Mouse (Mus musculus) embryonic fibroblast, embryonic 13.5 days (primary cell): ENCODE measurements around the gene Epo. TPM values are rescaled to one million over a fixed set of nuclear protein-coding genes. Genes with fewer than 3 reads are reported as not detected.

Source experiments
- H3K27ac ChIP-seq: 2 replicates; pipeline ENCODE4 v1.5.1; 2012; ENCODE audit warnings: low read length, control low read depth, inconsistent platforms; ENCODE audit not compliant: insufficient read depth
- H3K4me1 ChIP-seq: 2 replicates; pipeline ENCODE4 v1.6.1; 2011; ENCODE audit warnings: low read length; ENCODE audit not compliant: control insufficient read depth, insufficient read depth
- H3K4me3 ChIP-seq: 2 replicates; pipeline ENCODE4 v1.5.1; 2011; ENCODE audit warnings: mild to moderate bottlenecking, control low read depth, low read length; ENCODE audit not compliant: insufficient read depth
- CTCF ChIP-seq: IDR thresholded peaks from 2 replicates; pipeline ENCODE4 v1.5.1; 2011; ENCODE audit warnings: mild to moderate bottlenecking, control low read depth, low read length, moderate library complexity, borderline replicate concordance; ENCODE audit not compliant: insufficient read depth
- POLR2A ChIP-seq: IDR thresholded peaks from 2 replicates; pipeline ENCODE4 v1.6.1; 2011; ENCODE audit warnings: low read depth, mild to moderate bottlenecking, control low read depth, low read length, moderate library complexity
- polyA plus RNA-seq: library from polyadenylated mRNA; stranded (reverse); fragments of >200 nt; gene quantifications from 2 replicates; pipeline ENCODE4 v1.2.4, GENCODE M21; 2011; ENCODE audit warnings: low read depth; ENCODE audit not compliant: missing spikeins, insufficient read length

Gene Epo
- polyA plus RNA-seq, 1 experiment, result not detected

DNA sequence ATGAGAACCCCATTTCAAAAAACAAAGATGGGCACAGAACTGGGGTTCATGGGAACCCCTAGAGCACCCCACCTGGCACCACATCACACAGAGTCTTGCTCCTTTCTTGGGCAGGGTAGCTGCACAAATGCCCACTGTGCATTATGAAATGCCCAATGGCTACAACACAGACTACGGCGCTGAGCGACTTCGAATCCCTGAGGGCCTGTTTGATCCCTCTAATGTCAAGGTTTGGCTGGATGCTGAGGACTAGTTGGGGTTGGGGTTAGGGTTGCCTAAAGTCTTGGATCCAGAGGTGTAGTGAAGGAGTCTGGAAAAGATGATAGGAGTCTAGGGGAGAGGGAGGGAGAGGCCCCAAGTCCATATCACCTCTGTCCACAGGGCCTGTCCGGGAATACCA lies 33.4 kb upstream of the Epo start:
- Histone ChIP-seq H3K4me1 (no peaks in the 10 kb centered on the region), H3K27ac (no peak overlapping the region), H3K4me3 (no peak overlapping the region)
- TF ChIP-seq POLR2A (no peak), CTCF (no peak)

DNA sequence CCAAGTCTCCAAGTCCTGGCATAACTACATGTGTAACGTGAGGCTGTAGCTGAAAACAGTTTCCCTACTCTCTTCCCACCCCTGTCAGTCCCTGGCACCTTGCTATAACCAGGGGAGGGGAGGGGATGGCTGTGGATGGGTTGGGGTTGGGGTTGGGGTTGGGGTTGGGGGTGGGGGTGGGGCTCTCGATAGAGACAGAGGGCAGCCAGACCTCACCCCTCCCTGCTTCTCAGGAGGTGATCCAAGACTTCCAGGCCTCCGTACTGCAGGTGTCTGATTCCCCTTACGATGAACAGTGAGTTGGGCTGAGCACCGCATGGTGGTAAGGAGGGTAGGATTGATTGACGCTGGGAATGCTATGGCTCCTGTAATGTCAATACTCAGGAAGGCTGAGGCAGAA lies 32.7 kb upstream of the Epo start:
- TF ChIP-seq POLR2A (no peak), CTCF (no peak)
- Histone ChIP-seq H3K4me1 (no peaks in the 10 kb centered on the region), H3K4me3 (no peak overlapping the region), H3K27ac (no peak overlapping the region)

DNA sequence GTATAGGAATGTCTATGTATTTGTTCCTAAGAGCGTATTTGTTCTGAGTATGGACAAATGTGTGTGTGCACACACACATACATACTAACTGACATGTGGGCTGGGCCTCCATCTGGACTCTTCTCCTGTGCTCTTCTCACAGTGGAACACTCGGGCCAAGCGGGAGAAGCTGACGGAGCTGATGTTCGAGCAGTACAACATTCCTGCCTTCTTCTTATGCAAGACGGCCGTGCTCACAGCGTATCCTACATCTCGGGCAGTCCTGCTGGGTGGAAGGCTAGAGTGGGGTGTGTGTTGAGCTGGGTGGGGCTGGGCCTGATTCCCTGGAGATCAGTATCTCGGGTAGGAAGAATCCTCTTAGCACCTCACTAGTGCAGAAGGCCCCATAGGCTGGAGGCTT lies 29.9 kb upstream of the Epo start:
- H3K4me3 ChIP-seq, result no peak overlapping the region
- no peak for TF ChIP-seq CTCF
- no peak for TF ChIP-seq POLR2A
- H3K4me1 ChIP-seq, result no peaks in the 10 kb centered on the region
- no peak overlapping the region for H3K27ac ChIP-seq

DNA sequence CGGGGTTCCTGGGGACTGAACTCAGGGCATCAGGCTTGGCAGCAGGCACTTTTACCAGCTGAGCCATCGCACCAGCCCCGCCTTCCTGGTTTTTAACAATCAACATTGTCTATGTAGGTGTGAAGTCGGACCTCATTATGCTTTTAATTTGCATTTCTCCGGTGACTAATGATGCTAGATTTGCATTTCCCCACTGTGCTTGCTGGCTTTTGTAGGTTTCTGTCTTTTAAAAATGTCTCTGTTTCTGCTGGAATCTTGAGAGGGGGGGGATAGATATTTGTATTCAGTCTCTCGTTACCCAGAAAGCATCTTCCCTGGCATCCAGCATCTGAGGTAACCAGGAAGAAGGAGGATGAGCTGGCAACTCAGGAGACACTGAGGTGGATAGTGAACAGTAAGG lies 28.5 kb upstream of the Epo start:
- no peak overlapping the region for H3K27ac ChIP-seq
- no peak for TF ChIP-seq POLR2A
- TF ChIP-seq CTCF, result no peak
- no peak overlapping the region for H3K4me3 ChIP-seq
- no peaks in the 10 kb centered on the region for H3K4me1 ChIP-seq

DNA sequence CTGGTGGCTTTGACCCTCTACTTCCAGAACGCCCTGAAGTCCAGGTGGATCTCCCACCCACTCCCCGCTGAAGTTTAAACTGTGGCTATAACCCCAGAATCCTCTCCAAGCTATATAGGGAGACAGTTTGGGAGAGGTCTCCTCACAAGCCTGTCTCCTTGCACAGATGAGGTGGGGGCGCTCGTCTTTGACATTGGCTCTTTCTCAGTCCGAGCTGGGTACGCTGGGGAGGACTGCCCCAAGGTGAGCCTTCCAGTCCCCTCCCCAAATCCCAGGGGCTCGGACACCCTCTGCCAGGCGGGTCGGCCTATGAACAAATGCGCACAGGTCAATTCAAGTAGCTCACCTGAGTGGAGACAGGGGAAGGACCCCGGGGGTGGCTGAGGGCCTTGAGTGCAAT lies 20.9 kb upstream of the Epo start:
- no peak for TF ChIP-seq POLR2A
- no peak for TF ChIP-seq CTCF
- no peaks in the 10 kb centered on the region; the same call in 1 of the 2 replicates for H3K4me1 ChIP-seq
- H3K27ac ChIP-seq, result no peak overlapping the region
- no peak overlapping the region for H3K4me3 ChIP-seq

DNA sequence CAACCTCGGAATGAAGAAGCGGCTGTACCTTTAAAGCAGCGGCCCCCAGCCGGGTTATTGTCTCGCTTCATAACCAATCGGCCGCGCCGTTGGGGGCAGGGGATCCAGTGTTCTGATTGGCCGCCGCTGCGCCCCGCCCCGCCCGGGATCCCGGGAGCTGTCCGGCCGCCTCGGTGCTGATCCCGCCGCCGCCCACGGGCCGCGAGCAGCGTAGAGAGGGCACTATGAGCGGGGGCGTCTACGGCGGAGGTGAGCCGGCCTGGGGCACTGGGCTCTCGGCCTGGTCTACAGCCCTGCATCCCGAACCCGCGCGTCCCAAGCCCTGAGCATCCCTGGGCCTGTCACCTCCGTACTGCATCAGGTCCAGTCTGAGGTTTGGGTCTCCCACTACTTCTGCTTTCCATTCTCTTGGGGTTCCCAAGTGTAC lies 20.4 kb upstream of the Epo start, which contains the start of gene Actl6b:
Gene Actl6b (plus strand): TSS at position 107 of the 427 bp plus-strand sequence.
- no peaks in the 10 kb centered on the region; the same call in 1 of the 2 replicates for H3K4me1 ChIP-seq
- no peak within 1 kb of the TSS for H3K4me3 ChIP-seq
- no peak for TF ChIP-seq CTCF
- no peak for TF ChIP-seq POLR2A

DNA sequence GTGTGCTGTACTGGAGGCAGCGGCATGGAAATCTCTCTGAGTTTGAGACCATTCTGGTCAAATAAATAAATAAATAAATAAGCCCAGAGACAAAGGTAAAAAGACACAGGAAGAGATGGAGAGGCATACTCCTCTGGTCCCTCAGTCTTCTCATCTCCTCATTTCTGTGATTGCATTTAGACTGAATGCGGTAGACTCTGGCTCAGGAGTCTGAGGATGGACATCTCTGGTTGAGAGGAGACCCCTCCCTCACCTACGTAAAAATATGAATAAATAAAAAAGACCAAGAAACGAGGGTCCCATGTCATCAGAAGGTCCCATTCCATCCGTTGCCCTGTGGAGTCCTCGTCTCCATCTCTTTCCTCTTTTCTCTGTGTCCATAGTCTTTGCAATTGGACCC lies 20.0 kb upstream of the Epo start:
- no peak overlapping the region for H3K27ac ChIP-seq
- no peak overlapping the region for H3K4me3 ChIP-seq
- no peaks in the 10 kb centered on the region; the same call in 1 of the 2 replicates for H3K4me1 ChIP-seq
- TF ChIP-seq CTCF, result no peak
- no peak for TF ChIP-seq POLR2A

More for the DNA sequence above, 20.4 kb upstream of the Epo start, which contains the start of gene Actl6b:
- no peak within 1 kb of the TSS for H3K27ac ChIP-seq

DNA sequence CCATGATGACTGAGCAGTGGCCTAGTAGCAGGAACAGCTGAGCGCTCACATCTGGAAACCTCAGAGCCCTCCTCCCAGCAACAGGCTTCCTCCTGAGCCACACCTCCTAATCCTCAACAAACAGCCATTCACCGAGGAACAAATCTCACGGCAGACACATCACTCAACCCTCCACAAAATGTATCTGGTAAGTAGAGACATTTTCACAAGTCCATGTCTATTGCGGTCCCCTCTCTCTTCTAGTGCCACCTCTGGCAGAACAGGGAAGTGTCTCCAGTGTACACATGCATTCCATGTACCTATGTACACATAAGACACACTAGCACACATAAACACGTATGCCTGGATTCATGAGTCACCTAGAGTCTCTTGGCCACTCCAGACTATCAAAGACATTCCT lies 18.1 kb upstream of the Epo start:
- TF ChIP-seq CTCF (no peak), POLR2A (no peak)
- Histone ChIP-seq H3K27ac (no peak overlapping the region), H3K4me1 (no peaks in the 10 kb centered on the region; the same call in 1 of the 2 replicates), H3K4me3 (no peak overlapping the region)

DNA sequence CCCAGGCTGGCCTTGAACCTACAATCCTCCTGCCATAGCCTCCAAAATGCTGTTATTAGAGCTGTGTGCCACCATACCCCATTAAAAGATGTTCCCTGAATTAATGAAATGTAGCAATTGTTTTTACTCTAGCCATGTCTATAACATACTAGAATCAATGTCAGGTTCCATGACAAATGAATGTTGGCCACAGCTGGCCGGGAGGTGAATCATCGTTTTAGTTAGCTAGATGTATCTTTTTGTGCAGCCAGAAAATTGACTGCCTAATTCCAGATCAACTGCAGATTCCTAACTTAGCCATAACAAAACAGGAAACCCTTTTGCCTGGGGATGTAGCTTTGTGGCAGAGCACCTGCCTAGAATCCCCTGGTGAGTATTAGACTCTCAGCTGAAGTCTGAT lies 16.8 kb upstream of the Epo start:
- TF ChIP-seq CTCF (no peak), POLR2A (no peak)

DNA sequence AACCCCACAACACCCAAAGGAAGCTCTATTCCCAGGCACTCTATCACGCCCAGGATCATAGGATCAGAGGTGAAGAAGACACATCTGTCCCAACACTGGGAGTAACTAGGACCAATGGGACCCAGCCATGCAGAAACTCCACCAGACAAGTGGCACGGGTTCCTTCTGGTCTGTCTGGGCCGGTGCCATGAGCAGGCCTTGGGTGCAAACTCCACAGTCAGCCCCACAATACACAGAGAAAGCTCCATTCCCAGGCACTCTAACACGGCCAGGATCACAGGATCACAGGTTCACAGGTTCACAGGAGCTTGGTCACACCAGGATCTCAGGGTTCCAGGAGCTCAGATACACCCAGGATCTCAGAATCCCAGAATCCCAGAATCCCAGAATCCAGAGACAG lies 12.6 kb upstream of the Epo start:
- H3K4me1 ChIP-seq, result no peaks in the 10 kb centered on the region; the same call in 1 of the 2 replicates
- no peak overlapping the region for H3K4me3 ChIP-seq
- no peak overlapping the region for H3K27ac ChIP-seq
- TF ChIP-seq POLR2A, result no peak
- no peak for TF ChIP-seq CTCF

More for the DNA sequence above, 16.8 kb upstream of the Epo start:
- Histone ChIP-seq H3K27ac (no peak overlapping the region), H3K4me1 (no peaks in the 10 kb centered on the region; the same call in 1 of the 2 replicates), H3K4me3 (no peak overlapping the region)

DNA sequence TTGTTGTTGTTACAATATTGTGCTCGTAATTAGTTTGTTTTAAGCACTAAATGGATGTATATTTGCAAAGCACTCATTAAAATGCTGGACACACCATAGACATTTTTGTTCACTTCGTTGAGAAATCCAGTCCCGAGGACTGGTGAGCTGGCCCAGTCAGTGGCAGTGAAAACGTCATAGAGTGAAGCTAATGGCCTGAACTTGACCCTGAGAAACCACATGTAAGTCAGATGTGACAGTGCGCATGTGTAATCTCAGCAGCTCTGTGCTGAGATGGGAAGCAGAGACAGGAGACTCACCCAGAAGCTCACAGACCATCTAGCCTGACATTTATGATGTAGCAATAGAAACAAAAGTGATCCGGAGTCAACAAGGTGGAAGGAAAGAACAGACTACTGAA lies 11.9 kb upstream of the Epo start:
- Histone ChIP-seq H3K4me1 (no peaks in the 10 kb centered on the region), H3K27ac (no peak overlapping the region), H3K4me3 (no peak overlapping the region)
- TF ChIP-seq CTCF (no peak), POLR2A (no peak)
